Comparison of ENCODE assay signal across 8 mouse cellular contexts in the genomic region with DNA sequence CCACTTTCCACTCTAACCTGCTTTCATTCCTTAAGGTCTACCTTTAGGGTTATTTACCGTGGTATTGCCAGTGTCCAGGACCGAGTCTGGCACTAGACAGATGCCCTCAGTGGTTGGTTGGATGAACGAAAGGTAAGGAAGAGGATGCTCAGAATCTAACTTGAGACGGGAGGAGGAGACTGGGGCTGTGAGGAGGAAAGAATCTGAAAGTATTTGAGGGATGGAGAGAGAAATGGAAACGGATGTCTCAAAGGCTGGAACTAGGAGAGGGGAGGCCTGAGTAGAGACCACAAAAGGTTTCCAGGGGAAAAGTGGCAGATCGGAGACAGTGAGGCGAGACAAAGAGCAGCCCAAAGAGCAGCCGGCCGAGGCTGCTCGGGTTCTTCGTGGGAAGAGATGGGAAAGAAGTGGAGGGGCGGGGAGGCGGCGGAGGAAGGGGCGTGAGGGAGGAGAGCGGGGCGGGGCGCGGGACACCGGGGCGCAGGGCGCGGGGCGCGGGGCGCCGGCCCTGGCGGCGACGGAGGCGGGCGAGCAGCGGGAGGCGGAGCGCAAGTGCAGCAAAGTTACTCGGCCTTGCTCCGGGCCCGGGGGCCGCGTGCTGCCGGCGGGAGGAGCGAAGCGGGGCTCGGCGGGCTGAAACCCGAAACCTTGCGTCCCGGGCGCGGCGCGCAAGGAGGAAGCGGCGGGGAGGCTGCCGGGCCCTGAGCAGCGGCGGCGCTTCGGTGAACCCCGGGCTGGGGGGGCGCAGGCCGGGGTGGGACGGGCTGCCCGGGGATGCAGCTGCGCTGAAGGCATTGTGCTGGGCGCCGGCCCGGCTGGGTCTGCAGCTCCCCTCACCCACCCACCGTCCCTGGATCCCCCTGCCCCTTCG. TPM values are rescaled to one million over a fixed set of nuclear protein-coding genes. Genes with fewer than 3 reads are reported as not detected.
DNase-seq lines count a peak whose midpoint lies in the region; ATAC-seq lines count a peak whose summit lies in the region.

No protein-coding gene starts in this region.

- intact Hi-C loops in left cerebral cortex, postnatal 4 days (cut with DNase I), result no loop called here

- ATAC-seq in forebrain, embryonic 16.5 days, result peak; percentile 84
- ATAC-seq in hematopoietic stem cell, adult 5-6 weeks (replicated peaks in 1 of 2; ENCODE audit: insufficient read depth in 1 of 2, low FRiP score in 2 of 2, low TSS enrichment in 1 of 2, low read depth in 1 of 2, poor library complexity in 2 of 2, severe bottlenecking in 2 of 2), result peak; percentile 14 to 67; a peak in 3 of 4 replicates
- ATAC-seq in inflammation-experienced regulatory T-cells, adult 6 months, result no peak

- no peaks in the 10 kb centered on the region for H3K27me3 ChIP-seq in forebrain, embryonic 16.5 days (replicated peaks; ENCODE audit: control insufficient read depth, insufficient read depth, low read length)

- H3K9me3 ChIP-seq in forebrain, embryonic 16.5 days (ENCODE audit: control insufficient read depth, low read length), result no peaks in the 10 kb centered on the region

- H3K4me2 ChIP-seq in forebrain, embryonic 16.5 days (ENCODE audit: low read length), result peak overlapping the region; percentile 68

- peak overlapping the region; percentile 81 for H3K27ac ChIP-seq in forebrain, embryonic 16.5 days (ENCODE audit: low read length)

- peak; percentile 47 for DNase-seq in R1 (ENCODE audit: low read depth, low spot score)
- DNase-seq in cerebellum, adult 11 months, result peak; percentile 4
- DNase-seq in left cerebral cortex, postnatal 4 days, result peak; percentile 66
- DNase-seq in mesoderm, embryonic 11.5 days (ENCODE audit: low read depth, low spot score), result peak; percentile 75
- peak; percentile 28 to 74 for DNase-seq in spleen, postnatal 4 days (ENCODE audit: low spot score in 2 of 2)

- peaks cover 32% of the 10 kb centered on the region for H3K4me1 ChIP-seq in forebrain, embryonic 16.5 days (replicated peaks; ENCODE audit: control insufficient read depth, insufficient read depth, low read length)

- no peaks in the 10 kb centered on the region for H3K36me3 ChIP-seq in forebrain, embryonic 16.5 days (ENCODE audit: control insufficient read depth, insufficient read depth)

- under 1% methylated on average over 43 of the region's 71 CpGs for WGBS in forebrain, embryonic 16.5 days

- H3K4me3 ChIP-seq in forebrain, embryonic 16.5 days (replicated peaks; ENCODE audit: low read length), result peak overlapping the region; percentile 92

- peak overlapping the region; percentile 96 for H3K9ac ChIP-seq in forebrain, embryonic 16.5 days (replicated peaks; ENCODE audit: low read depth, low read length)

RNA-seq across cellular contexts. Expression of a gene that starts 14.0 kb away (rescaled TPM):
- polyA plus RNA-seq in forebrain, embryonic 16.5 days (2015; fragmentation: Nextera tagmentation; extraction: Ambion mirVana), result 4.5 and 4.7 TPM in 2 replicates
- 3.9 and 4.6 TPM in 2 replicates for total RNA-seq in hematopoietic stem cell, adult 5-6 weeks (2017)
- total RNA-seq in left cerebral cortex, postnatal 4 days (2021), result 10 to 100 TPM; 53.8 to 56.9 TPM
- polyA plus RNA-seq in inflammation-experienced regulatory T-cells, adult 6 months (2017; shearing (Covaris generic)), result not detected

RNA-seq across cellular contexts. Expression of a gene that starts 44.8 kb away (rescaled TPM):
- polyA plus RNA-seq in forebrain, embryonic 16.5 days (2015; fragmentation: Nextera tagmentation; extraction: Ambion mirVana), result 168 and 170 TPM in 2 replicates
- total RNA-seq in hematopoietic stem cell, adult 5-6 weeks (2017), result 66.9 and 76.5 TPM in 2 replicates
- 10 to 100 TPM; 82.9 to 87.0 TPM for total RNA-seq in left cerebral cortex, postnatal 4 days (2021)
- polyA plus RNA-seq in inflammation-experienced regulatory T-cells, adult 6 months (2017; shearing (Covaris generic)), result 100 to 1,000 TPM; 109 to 158 (median 114) TPM

Comparison
In these comparisons a context has a peak if more than half of its experiments do, and no peak if none do; other contexts are left out.
1. DNase-seq: peak in every context shown above with its lines; median percentile 75 in mesoderm, embryonic 11.5 days; 66 in left cerebral cortex, postnatal 4 days; 51 in spleen, postnatal 4 days; 47 in R1; 4 in cerebellum, adult 11 months.